Mouse (Mus musculus): Measurements from ENCODE around the gene A730061H03Rik.

DNA sequence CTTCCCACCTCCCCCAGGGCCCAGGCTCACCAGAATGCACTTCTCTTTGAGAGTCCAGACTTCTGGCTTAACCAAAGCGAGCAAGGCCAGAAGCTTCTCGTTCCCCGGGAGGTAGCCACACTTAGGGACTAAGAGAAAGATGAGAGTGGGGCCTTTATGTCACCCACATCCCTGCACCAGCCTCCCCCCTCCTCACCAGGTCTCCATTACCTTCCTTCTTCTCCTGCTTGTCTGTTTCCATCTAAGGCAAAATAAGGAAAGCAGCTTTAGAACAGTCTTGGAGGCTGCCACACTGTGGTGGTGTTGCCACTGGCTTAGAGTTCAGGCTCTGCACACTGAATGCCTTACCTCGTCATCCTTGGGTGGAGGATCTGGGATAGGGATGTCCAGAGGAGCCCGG lies 29.1 kb upstream of the A730061H03Rik start:
- no peak for TF ChIP-seq POLR2A (IDR thresholded peaks at IDR 0.05; ENCODE audit: low read depth, low read length)
- no peak for TF ChIP-seq CTCF (IDR thresholded peaks at IDR 0.05; ENCODE audit: borderline replicate concordance, insufficient read depth, low read length)

All from embryonic fibroblast, embryonic 13.5 days (primary cell).